Mouse (Mus musculus): ENCODE results near the gene Sppl2a.

DNA sequence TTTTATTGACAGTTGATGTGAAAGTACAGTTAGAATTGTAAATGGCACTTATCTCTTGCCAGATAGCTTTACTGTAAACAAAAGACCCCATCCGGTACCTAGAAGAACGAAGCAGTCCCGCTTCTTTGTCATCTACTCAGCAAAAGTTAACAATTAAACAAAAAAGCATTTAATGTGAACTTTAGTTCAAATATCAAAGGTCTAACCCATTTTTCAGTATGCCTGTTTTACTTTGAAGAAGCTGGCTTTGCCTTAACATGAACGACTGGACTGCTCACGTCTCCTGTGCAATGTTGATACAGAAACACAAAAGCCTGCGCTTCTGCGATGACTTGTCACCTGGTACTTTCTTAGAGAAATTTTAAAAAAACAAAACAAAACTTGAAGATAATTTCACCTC, 40.7 kb downstream of the Sppl2a start:
- no peak for TF ChIP-seq POLR2A (IDR thresholded peaks at IDR 0.05; ENCODE audit: low read depth, low read length)
- no peak for TF ChIP-seq CTCF (conservative IDR thresholded peaks at IDR 0.05; ENCODE audit: insufficient read depth, insufficient read length, low read depth, low read length)
